Mouse (Mus musculus): ENCODE data around the gene Smg9. TPM values are rescaled to one million over a fixed set of nuclear protein-coding genes. Genes with fewer than 3 reads are reported as not detected.
"Not testable (repeated sequence)": the region's sequence is repeated elsewhere in the genome, so short reads cannot be mapped to it uniquely, and the experiment has no call there.

Smg9 gene
- polyA plus RNA-seq, 1 experiment from 2014 or later: 20.9 TPM

DNA sequence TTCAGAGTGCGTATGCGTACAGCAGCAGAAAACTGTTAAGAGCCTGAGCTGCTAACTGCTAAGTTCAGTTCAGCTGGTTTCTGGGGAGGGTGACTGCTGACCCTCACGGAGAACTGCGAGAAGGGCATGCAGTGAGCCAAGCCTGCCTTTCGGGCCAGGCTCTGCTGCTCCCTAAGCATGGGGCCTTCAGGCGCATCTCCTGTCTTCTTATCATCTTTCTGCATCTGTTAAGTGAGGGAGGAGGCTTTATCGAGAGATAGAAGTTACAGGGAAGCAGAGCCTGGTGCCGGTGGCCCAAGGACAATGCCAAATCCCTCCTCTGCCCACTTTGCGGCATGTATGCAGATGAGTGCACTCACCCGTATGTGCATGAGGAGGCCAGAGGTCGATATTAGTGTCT is 2.6 kb upstream of the Smg9 start:
- H3K27ac ChIP-seq (ENCODE audit: low read depth, low read length): no peak overlapping the region
- 85% methylated on average over 11 of the region's 11 CpGs for WGBS
- DNase-seq (ENCODE audit: low spot score, missing footprints): no peak
- no peak overlapping the region for H3K9ac ChIP-seq (ENCODE audit: low read length)
- no peaks in the 10 kb centered on the region for H3K9me3 ChIP-seq (ENCODE audit: control insufficient read depth, low read length)
- no peak overlapping the region for H3K4me2 ChIP-seq
- no peaks in the 10 kb centered on the region for H3K27me3 ChIP-seq (ENCODE audit: control insufficient read depth, insufficient read depth, low read length)
- no peaks in the 10 kb centered on the region for H3K36me3 ChIP-seq (ENCODE audit: control insufficient read depth, insufficient read depth, low read length)
- H3K4me1 ChIP-seq (ENCODE audit: control insufficient read depth, insufficient read depth, low read length): no peaks in the 10 kb centered on the region; the same call in 1 of the 2 replicates
- no peak overlapping the region for H3K4me3 ChIP-seq (ENCODE audit: low read depth, low read length)
- no peak for ATAC-seq (ENCODE audit: low FRiP score)

DNA sequence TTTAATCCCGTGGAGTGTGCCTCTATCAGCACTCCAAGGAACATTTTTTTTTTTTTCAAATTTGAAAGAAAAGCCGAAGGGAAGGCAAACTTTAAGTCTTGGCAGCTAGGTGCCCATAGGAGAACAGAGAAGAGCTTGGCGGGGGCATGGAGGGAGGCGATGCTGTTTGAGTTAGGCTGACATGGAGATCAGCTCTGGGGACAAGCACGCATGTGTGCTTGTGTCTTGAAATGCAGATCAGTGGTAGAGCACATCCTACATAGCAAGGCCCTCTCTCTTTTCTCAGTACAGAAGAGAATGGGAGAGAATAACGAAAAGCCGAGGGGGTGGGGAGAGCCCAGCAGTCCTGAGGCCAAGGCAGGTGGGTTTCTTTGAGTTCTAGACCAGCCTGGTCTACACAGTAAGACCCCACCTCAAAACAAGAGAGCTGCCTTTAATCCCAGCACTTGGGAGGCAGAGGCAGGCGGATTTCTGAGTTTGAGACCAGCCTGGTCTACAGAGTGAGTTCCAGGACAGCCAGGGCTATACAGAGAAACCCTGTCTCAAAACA is 980 bp upstream of the Smg9 start:
- Histone ChIP-seq H3K4me2 (no peak overlapping the region), H3K36me3 (ENCODE audit: control insufficient read depth, insufficient read depth, low read length) (peaks cover 3% of the 10 kb centered on the region; the same call in 1 of the 2 replicates), H3K27me3 (ENCODE audit: control insufficient read depth, insufficient read depth, low read length) (no peaks in the 10 kb centered on the region), H3K9ac (ENCODE audit: low read length) (no peak overlapping the region), H3K4me3 (ENCODE audit: low read depth, low read length) (no peak overlapping the region), H3K27ac (ENCODE audit: low read depth, low read length) (no peak overlapping the region), H3K9me3 (ENCODE audit: control insufficient read depth, low read length) (no peaks in the 10 kb centered on the region; the same call in 1 of the 2 replicates), H3K4me1 (ENCODE audit: control insufficient read depth, insufficient read depth, low read length) (no peaks in the 10 kb centered on the region; the same call in 1 of the 2 replicates)
- DNase-seq (ENCODE audit: low spot score, missing footprints) (peak; percentile 56), ATAC-seq (ENCODE audit: low FRiP score) (no peak)
- WGBS: 95% methylated on average over 8 of the region's 8 CpGs

DNA sequence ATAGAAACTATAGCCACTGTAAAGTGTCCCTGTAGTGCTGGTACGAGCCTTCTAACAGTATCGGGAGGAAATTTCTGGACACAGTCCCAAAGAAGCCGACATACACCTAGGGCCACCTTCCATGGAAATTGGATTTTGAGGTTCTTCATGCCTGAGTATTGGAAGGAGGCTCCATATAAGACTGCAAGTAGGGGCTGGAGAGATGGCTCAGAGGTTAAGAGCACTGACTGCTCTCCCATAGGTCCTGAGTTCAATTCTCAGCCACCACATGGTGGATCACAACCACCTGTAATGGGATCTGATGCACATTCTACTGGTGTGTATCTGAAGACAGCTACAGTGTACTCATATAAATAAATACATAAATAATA is 648 bp downstream of the Smg9 start:
- Histone ChIP-seq H3K27ac (ENCODE audit: low read depth, low read length) (peak overlapping the region; percentile 84; the same call in 1 of the 2 replicates), H3K9me3 (ENCODE audit: control insufficient read depth, low read length) (no peaks in the 10 kb centered on the region; the same call in 1 of the 2 replicates), H3K4me1 (ENCODE audit: control insufficient read depth, insufficient read depth, low read length) (no peaks in the 10 kb centered on the region; the same call in 1 of the 2 replicates), H3K36me3 (ENCODE audit: control insufficient read depth, insufficient read depth, low read length) (peaks cover 3% of the 10 kb centered on the region; the same call in 1 of the 2 replicates), H3K4me2 (peak overlapping the region; percentile 62), H3K4me3 (ENCODE audit: low read depth, low read length) (peak overlapping the region; percentile 49), H3K9ac (ENCODE audit: low read length) (peak overlapping the region; percentile 65), H3K27me3 (ENCODE audit: control insufficient read depth, insufficient read depth, low read length) (no peaks in the 10 kb centered on the region)
- 26% methylated on average over 3 of the region's 3 CpGs for WGBS
- no peak for DNase-seq (ENCODE audit: low spot score, missing footprints)
- no peak for ATAC-seq (ENCODE audit: low FRiP score)

DNA sequence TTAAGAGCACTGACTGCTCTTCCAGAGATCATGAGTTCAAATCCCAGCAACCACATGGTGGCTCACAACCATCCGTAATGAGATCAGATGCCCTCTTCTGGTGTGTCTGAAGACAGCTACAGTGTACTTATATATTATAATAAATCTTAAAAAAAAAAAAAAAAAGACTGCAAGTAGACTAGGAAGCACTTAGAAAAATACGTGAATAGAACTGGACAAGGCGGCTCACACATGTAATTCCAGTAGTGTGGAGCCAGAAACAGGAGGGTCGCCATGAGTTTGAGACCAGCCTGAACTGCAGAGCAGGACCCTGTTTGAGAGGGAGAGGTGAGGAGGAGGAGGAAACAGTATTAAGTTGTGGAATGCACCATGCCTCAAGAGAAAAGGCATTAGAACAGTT is 1.1 kb downstream of the Smg9 start:
- Histone ChIP-seq H3K4me2 (peak overlapping the region; percentile 62; the same call in 1 of the 2 replicates), H3K4me3 (ENCODE audit: low read depth, low read length) (peak overlapping the region; percentile 49)
- DNase-seq (ENCODE audit: low spot score, missing footprints); H3K4me1 ChIP-seq (ENCODE audit: control insufficient read depth, insufficient read depth, low read length); H3K36me3 ChIP-seq (ENCODE audit: control insufficient read depth, insufficient read depth, low read length); H3K9me3 ChIP-seq (ENCODE audit: control insufficient read depth, low read length); H3K27me3 ChIP-seq (ENCODE audit: control insufficient read depth, insufficient read depth, low read length); ATAC-seq (ENCODE audit: low FRiP score); H3K27ac ChIP-seq (ENCODE audit: low read depth, low read length); H3K9ac ChIP-seq (ENCODE audit: low read length): not testable (repeated sequence)
- WGBS: 90% methylated on average over 4 of the region's 4 CpGs

DNA sequence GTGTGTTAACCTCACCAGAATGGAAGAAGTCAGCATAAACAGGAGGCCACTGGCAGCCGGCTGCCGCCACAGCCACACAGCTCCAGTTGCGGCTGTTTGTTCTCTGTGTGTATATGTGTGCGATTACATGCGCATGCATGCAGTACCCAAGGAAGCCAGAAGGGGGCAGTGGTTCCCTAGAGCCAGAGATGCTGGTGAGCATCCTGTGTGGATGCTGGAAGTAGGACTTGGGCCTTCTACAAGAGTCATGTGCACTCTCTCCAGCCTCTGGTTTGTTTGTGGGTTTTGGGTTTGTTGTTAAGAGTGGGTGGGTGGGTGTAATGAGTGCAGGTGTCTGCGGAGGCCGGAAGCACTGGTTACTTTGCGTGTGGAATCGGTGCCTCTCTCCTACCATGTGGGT is 3.4 kb downstream of the Smg9 start:
- no peak overlapping the region for H3K4me3 ChIP-seq (ENCODE audit: low read depth, low read length)
- no peaks in the 10 kb centered on the region; the same call in 1 of the 2 replicates for H3K4me1 ChIP-seq (ENCODE audit: control insufficient read depth, insufficient read depth, low read length)
- H3K36me3 ChIP-seq (ENCODE audit: control insufficient read depth, insufficient read depth, low read length): peaks cover 6% of the 10 kb centered on the region
- H3K9me3 ChIP-seq (ENCODE audit: control insufficient read depth, low read length): no peaks in the 10 kb centered on the region; the same call in 1 of the 2 replicates
- WGBS: over 99% methylated on average over 9 of the region's 9 CpGs
- DNase-seq (ENCODE audit: low spot score, missing footprints) (no peak), ATAC-seq (ENCODE audit: low FRiP score) (no peak)
- no peak overlapping the region for H3K9ac ChIP-seq (ENCODE audit: low read length)
- no peaks in the 10 kb centered on the region for H3K27me3 ChIP-seq (ENCODE audit: control insufficient read depth, insufficient read depth, low read length)
- H3K4me2 ChIP-seq: no peak overlapping the region
- no peak overlapping the region for H3K27ac ChIP-seq (ENCODE audit: low read depth, low read length)

DNA sequence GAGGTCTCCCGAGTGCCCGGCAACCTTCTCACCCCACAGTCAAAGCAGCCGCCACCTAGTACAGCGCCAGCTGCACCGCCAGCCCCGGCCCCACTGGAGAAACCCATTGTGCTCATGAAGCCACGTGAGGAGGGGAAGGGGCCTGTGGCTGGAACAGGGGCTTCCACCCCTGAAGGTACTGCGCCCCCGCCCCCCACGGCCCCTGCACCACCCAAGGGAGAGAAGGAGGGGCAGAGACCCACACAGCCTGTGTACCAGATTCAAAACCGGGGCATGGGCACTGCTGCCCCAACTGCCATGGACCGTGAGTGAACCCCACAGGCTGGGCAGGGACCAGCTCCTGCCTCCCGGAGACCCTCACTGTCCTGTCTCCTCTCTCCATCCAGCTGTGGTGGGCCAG is 6.2 kb downstream of the Smg9 start:
- Histone ChIP-seq H3K4me3 (ENCODE audit: low read depth, low read length) (no peak overlapping the region), H3K27me3 (ENCODE audit: control insufficient read depth, insufficient read depth, low read length) (no peaks in the 10 kb centered on the region), H3K27ac (ENCODE audit: low read depth, low read length) (no peak overlapping the region), H3K9ac (ENCODE audit: low read length) (no peak overlapping the region), H3K36me3 (ENCODE audit: control insufficient read depth, insufficient read depth, low read length) (peaks cover 6% of the 10 kb centered on the region), H3K4me2 (no peak overlapping the region), H3K9me3 (ENCODE audit: control insufficient read depth, low read length) (no peaks in the 10 kb centered on the region; the same call in 1 of the 2 replicates), H3K4me1 (ENCODE audit: control insufficient read depth, insufficient read depth, low read length) (no peaks in the 10 kb centered on the region)
- ATAC-seq (ENCODE audit: low FRiP score): no peak
- DNase-seq (ENCODE audit: low spot score, missing footprints): no peak
- 91% methylated on average over 13 of the region's 13 CpGs for WGBS

DNA sequence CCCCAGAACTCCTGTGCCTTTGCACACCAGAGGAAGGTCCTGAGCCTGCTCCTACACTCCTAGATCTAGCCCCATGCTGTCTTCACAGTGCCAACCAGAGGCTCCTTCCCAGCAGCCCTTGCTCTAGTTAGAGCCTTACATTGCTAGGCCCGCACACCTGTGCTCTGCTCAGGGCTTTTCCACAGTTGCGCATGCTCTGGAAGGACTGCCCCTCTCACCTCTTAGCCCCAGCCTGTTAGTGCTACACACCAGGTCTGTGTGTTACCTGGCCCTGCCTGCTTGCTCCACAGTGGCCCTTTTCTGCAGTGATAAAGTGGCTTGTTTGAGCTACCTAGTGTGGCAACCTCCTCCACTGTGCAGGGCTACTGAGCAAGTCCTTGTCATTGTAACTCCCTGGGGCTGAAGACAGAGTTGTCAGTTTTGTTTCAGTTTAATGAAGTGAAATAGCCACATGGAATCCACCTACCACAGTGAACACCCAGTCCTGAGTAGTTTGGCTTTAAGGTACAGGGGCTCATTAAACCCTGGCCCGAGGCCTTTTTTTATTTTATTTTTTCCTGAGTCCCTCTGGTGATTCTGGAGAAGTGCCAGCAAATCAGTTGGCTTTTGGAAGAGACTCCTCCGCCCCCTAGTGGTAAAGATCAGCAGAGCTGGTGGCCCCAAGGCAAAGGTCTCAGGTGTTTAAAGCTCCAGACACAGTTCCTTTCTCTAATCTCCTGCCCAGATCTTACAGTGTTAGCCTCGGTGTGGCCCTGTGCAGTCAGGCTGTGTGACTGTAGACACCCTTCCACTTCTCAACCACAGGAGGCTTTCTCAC is 7.3 kb downstream of the Smg9 start:
- WGBS: 53% methylated on average over 5 of the region's 5 CpGs

DNA sequence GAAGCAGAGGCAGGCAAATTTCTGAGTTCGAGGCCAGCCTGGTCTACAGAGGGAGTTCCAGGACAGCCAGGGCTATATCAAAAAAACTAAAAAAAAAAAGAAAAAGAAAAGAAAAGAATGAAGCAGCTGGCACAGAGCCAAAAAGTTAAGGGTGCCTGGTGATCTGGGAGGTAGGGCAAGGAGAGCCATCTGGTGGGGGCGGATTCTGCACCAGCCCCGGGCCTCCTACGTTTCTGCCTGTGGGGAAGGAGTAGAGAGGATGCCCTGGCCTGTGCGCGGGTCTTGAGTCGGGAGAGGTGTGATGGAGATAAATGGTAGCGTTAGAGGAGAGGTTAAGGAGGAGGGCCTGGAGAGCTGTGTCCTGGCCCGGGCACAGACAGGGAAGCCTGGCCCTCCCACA is 8.8 kb downstream of the Smg9 start:
- no peak overlapping the region for H3K27ac ChIP-seq (ENCODE audit: low read depth, low read length)
- H3K36me3 ChIP-seq (ENCODE audit: control insufficient read depth, insufficient read depth, low read length): peaks cover 3% of the 10 kb centered on the region
- H3K4me3 ChIP-seq (ENCODE audit: low read depth, low read length): no peak overlapping the region
- H3K4me1 ChIP-seq (ENCODE audit: control insufficient read depth, insufficient read depth, low read length): no peaks in the 10 kb centered on the region
- DNase-seq (ENCODE audit: low spot score, missing footprints) (no peak), ATAC-seq (ENCODE audit: low FRiP score) (no peak)
- 94% methylated on average over 9 of the region's 9 CpGs for WGBS
- no peak overlapping the region for H3K9ac ChIP-seq (ENCODE audit: low read length)
- no peak overlapping the region for H3K4me2 ChIP-seq
- no peaks in the 10 kb centered on the region; the same call in 1 of the 2 replicates for H3K9me3 ChIP-seq (ENCODE audit: control insufficient read depth, low read length)
- H3K27me3 ChIP-seq (ENCODE audit: control insufficient read depth, insufficient read depth, low read length): no peaks in the 10 kb centered on the region

More for the DNA sequence above, 7.3 kb downstream of the Smg9 start:
- no peaks in the 10 kb centered on the region for H3K4me1 ChIP-seq (ENCODE audit: control insufficient read depth, insufficient read depth, low read length)
- peaks cover 6% of the 10 kb centered on the region for H3K36me3 ChIP-seq (ENCODE audit: control insufficient read depth, insufficient read depth, low read length)
- no peak overlapping the region for H3K4me3 ChIP-seq (ENCODE audit: low read depth, low read length)
- ATAC-seq (ENCODE audit: low FRiP score) (peak; percentile 29; the same call in 1 of the 2 replicates), DNase-seq (ENCODE audit: low spot score, missing footprints) (peak; percentile 93)
- H3K27ac ChIP-seq (ENCODE audit: low read depth, low read length): no peak overlapping the region
- H3K9me3 ChIP-seq (ENCODE audit: control insufficient read depth, low read length): no peaks in the 10 kb centered on the region; the same call in 1 of the 2 replicates
- no peaks in the 10 kb centered on the region for H3K27me3 ChIP-seq (ENCODE audit: control insufficient read depth, insufficient read depth, low read length)
- no peak overlapping the region for H3K9ac ChIP-seq (ENCODE audit: low read length)
- H3K4me2 ChIP-seq: no peak overlapping the region

DNA sequence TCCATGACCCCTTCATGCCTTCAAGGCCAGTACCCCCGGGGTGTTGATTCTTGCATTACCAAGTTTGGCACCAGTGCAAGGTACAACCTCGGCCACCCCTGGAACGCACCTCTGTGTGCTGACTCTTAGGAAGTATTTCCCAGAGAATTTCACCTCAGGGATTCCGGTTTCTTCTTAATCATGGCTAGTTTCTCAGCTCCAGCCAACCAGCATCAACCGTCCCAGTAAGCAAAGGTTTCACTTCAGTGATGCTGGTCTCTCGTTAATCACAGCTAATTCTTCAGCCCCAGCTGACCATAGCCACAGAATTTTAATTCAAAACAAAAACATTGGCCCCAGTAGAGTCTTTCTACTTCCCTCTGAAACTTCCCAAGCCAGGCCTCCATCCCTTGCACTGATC is 10.7 kb downstream of the Smg9 start:
- Histone ChIP-seq H3K4me2 (no peak overlapping the region), H3K4me1 (ENCODE audit: control insufficient read depth, insufficient read depth, low read length) (no peaks in the 10 kb centered on the region), H3K27me3 (ENCODE audit: control insufficient read depth, insufficient read depth, low read length) (no peaks in the 10 kb centered on the region), H3K9ac (ENCODE audit: low read length) (no peak overlapping the region), H3K4me3 (ENCODE audit: low read depth, low read length) (no peak overlapping the region), H3K27ac (ENCODE audit: low read depth, low read length) (no peak overlapping the region), H3K9me3 (ENCODE audit: control insufficient read depth, low read length) (no peaks in the 10 kb centered on the region; the same call in 1 of the 2 replicates), H3K36me3 (ENCODE audit: control insufficient read depth, insufficient read depth, low read length) (peaks cover 3% of the 10 kb centered on the region; the same call in 1 of the 2 replicates)
- 95% methylated on average over 6 of the region's 6 CpGs for WGBS
- ATAC-seq (ENCODE audit: low FRiP score): no peak
- no peak for DNase-seq (ENCODE audit: low spot score, missing footprints)

Data from midbrain, embryonic 11.5 days (tissue).